Mouse (Mus musculus) R1 (cell line): ENCODE measurements around the gene Rasgrp2.

Experiments
- DNase-seq: peaks from one replicate; pipeline ENCODE4 v3.0.0-alpha.2; 2018; ENCODE audit warnings: low read depth, low spot score

Rasgrp2 gene

GRCm38 (mm10) chr19:6399285-6400095 is at the start of gene Rasgrp2:
Gene Rasgrp2, plus strand, starts transcription at chr19:6399340.
- DNase-seq = no peak

- no peak for DNase-seq
Measured at GRCm38 (mm10) chr19:6351431-6352106, 47.6 kb upstream of the Rasgrp2 start.

- DNase-seq = no peak
Measured at GRCm38 (mm10) chr19:6352107-6352505, 47.0 kb upstream of the Rasgrp2 start.

- no peak for DNase-seq
Measured at GRCm38 (mm10) chr19:6354030-6354429, 45.1 kb upstream of the Rasgrp2 start.

GRCm38 (mm10) chr19:6361291-6361690 is 37.8 kb upstream of the Rasgrp2 start:
- DNase-seq = no peak

- no peak for DNase-seq
Measured at GRCm38 (mm10) chr19:6363091-6363410, 36.1 kb upstream of the Rasgrp2 start.

- DNase-seq = peak; percentile 100
Measured at GRCm38 (mm10) chr19:6363411-6364240, 35.5 kb upstream of the Rasgrp2 start, which contains the start of gene Sf1. Gene Sf1, plus strand, starts transcription at chr19:6363690.

GRCm38 (mm10) chr19:6364317-6364725 is 34.8 kb upstream of the Rasgrp2 start:
- DNase-seq = peak; percentile 93

GRCm38 (mm10) chr19:6364842-6365241 is 34.3 kb upstream of the Rasgrp2 start:
- DNase-seq = no peak

GRCm38 (mm10) chr19:6370175-6370574 is 29.0 kb upstream of the Rasgrp2 start:
- DNase-seq = no peak

GRCm38 (mm10) chr19:6372433-6372832 is 26.7 kb upstream of the Rasgrp2 start:
- no peak for DNase-seq

- peak; percentile 79 for DNase-seq
Measured at GRCm38 (mm10) chr19:6373539-6374400, 25.4 kb upstream of the Rasgrp2 start.

GRCm38 (mm10) chr19:6374571-6374970 is 24.6 kb upstream of the Rasgrp2 start:
- DNase-seq = no peak

GRCm38 (mm10) chr19:6375423-6376254 is 23.5 kb upstream of the Rasgrp2 start:
- no peak for DNase-seq

GRCm38 (mm10) chr19:6376255-6376564 is 22.9 kb upstream of the Rasgrp2 start:
- DNase-seq = peak; percentile 69

- DNase-seq = no peak
Measured at GRCm38 (mm10) chr19:6376643-6377042, 22.5 kb upstream of the Rasgrp2 start.

- no peak for DNase-seq
Measured at GRCm38 (mm10) chr19:6377327-6378040, 21.7 kb upstream of the Rasgrp2 start.

- no peak for DNase-seq
Measured at GRCm38 (mm10) chr19:6380411-6381166, 18.6 kb upstream of the Rasgrp2 start.

- no peak for DNase-seq
Measured at GRCm38 (mm10) chr19:6381238-6381637, 17.9 kb upstream of the Rasgrp2 start.
